Mouse (Mus musculus): ENCODE data around the gene C2cd2.

C2cd2 gene

DNA sequence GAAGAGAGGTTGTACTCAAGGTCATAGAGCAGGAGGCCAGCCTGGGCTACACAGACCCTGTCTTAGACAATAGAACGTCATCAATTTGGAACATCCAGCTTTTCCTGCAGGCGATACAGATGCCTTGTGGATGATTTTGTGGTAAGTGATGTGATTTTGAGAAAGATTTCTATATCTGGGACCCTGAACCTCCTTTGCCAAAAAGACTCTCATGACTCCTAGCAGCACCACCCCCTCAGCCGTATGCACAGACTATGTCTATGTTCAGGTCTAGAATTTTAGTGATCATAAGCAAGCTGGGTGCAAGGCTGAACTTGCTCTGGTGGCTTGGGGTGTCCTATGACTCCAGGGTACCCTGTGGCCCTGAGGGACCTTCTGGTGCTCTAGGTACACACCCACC lies 156.8 kb downstream of the C2cd2 start:
- no peak for DNase-seq

All from kidney, postnatal 14 days (tissue).